Mouse (Mus musculus): Measurements from ENCODE around the gene Cfap100. TPM values are rescaled to one million over a fixed set of nuclear protein-coding genes. Genes with fewer than 3 reads are reported as not detected.

Cfap100 gene
- total RNA-seq, 2 experiments from 2014 or later, result not detected

DNA sequence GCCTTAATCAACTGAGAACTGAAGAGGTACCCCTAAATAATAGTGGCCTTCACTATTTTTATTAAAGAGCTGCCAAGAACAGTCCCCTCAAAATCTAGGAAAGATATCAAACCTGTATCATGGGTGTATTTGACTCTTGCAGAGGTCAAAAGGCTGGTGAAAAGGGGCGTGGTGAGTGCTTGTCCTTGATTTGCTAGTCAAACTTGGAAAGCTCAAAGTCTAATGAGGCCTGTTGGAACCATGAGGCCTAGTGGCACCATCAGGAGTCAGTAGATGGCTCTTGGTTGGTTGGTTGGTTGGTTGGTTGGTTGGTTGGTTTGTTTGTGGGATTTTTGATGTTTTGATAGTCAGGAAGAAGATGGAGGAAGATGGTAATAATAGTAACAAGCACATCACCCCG, 32.8 kb downstream of the Cfap100 start:
- no peak for ATAC-seq (replicated peaks; ENCODE audit: low FRiP score, poor library complexity, severe bottlenecking)

DNA sequence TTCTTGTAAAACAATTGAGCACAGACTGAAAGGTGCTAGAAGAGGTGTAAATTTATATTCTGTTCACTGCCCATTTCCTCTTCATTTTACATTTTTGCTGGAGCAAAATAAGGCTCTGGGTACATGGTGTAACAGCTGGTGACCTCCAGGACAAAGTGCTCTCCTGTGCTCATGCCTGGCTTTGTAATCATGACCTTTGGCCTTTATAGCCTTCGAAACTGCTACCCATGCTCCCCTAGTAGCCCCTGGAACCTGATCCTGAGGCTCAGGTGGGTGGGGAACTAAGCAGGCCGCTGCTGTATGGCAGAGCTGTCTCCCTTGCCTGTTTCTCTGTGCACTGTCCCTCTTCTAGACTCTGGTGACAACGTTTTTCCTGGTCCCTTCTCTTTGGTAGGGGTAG, 34.6 kb downstream of the Cfap100 start:
- ATAC-seq (replicated peaks; ENCODE audit: low FRiP score, poor library complexity, severe bottlenecking), result no peak

DNA sequence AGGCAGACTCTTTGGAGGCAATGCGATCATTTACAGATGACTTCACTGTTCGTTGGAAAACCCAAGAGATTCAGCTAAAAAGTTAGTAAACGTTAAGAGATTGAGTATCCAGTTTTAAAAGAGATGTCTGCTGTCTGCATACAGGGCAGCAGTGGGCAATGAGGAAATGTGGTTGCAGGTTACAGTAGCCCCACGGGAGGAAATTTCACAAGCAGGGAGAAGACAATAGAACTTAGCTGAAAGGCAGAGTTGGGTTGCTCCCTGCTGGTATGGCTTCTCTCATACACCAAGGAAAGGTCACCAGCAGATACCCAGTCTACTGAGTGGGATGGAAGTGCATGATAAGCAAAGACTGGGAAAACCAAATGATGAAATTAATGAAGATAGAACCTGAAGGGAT, 38.0 kb downstream of the Cfap100 start:
- no peak for ATAC-seq (replicated peaks; ENCODE audit: low FRiP score, poor library complexity, severe bottlenecking)

DNA sequence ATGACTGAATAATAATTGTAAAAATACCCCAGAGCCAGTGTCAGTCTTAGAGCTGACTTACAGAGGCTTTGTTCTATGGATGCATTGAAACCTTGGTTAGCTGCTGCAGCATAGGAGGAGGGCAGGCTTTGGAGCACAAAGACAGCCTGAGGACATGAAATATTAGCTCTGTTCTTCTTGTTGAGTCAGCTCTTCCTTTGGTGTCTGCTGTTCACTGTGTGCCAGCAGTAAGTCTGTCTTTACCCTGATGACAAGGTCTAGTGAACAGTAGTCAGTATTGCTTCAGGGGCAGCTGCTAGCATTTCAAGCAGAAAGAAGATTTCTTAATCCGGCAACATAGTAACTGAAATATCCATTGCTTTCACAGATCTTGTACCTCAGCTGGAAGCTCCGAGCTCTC, 47.1 kb downstream of the Cfap100 start:
- ATAC-seq (replicated peaks; ENCODE audit: low FRiP score, poor library complexity, severe bottlenecking), result no peak

DNA sequence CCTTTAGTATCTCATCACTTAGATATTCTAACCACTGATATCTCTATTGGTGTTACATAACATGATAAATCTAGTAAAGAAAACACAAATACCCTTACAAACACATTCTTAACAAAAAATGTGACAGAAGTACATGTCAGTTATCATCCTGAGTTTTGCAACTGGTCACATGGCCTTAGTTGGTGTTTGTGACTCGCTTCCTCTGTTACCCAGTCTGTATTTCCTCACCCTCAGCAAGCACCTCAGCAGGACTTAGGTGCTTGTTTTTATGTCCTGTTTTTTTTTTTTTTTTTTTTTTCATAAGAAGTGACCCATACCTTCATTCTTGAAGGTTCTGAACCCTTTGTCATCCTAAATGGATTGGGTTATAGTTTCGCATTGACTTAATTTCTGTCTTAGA, 50.9 kb downstream of the Cfap100 start:
- no peak for ATAC-seq (replicated peaks; ENCODE audit: low FRiP score, poor library complexity, severe bottlenecking)

DNA sequence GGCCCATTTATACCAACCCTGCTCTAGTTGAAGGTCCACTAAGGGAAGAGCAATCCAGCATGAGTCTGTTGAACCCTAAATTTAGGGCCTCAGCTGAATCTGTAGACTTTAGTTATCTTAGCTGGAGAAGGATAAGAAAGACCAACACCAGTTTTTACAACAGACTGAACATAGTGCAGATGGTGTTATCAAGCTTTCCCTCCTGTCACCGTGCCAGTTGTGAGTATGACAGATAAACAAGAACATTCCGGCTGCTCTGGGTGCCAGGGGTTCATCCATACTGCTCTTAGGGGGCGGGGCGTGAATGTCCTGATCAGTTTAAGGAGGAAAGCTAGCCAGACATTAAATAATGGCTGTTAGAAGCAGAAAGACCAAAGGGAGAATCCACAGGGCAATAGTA, 54.0 kb downstream of the Cfap100 start:
- ATAC-seq (replicated peaks; ENCODE audit: low FRiP score, poor library complexity, severe bottlenecking), result no peak

DNA sequence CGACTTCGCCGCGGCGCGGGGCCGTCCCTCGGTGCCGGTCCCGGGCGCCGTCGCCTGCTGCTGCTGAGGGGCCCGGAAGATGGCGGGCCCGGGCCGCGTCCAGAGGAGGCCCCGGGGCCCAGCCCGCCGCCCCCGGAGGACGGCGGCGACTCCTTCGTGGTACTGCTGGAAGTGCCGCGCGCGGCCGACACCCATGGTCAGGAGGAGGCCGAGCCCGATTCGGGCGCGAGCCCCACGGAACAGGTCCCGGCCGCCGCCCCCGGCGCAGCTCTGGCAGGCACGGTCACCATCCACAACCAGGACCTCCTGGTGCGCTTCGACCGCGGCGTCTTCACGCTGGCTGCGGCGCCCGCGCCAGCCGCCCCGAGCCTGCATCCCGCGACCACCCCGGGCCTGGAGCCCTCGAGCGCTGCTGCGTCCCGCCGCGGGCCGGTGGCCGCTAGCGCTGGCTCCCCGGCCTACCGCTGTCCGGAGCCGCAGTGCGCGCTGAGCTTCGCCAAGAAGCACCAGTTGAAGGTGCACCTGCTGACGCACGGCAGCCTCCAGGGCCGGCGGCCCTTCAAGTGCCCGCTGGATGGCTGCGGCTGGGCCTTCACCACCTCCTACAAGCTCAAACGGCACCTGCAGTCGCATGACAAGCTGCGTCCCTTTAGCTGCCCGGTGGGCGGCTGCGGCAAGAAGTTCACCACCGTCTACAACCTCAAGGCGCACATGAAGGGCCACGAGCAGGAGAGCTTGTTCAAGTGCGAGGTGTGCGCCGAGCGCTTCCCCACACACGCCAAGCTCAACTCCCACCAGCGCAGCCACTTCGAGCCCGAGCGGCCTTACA, 58.7 kb downstream of the Cfap100 start:
- no peak for ATAC-seq (replicated peaks; ENCODE audit: low FRiP score, poor library complexity, severe bottlenecking)

DNA sequence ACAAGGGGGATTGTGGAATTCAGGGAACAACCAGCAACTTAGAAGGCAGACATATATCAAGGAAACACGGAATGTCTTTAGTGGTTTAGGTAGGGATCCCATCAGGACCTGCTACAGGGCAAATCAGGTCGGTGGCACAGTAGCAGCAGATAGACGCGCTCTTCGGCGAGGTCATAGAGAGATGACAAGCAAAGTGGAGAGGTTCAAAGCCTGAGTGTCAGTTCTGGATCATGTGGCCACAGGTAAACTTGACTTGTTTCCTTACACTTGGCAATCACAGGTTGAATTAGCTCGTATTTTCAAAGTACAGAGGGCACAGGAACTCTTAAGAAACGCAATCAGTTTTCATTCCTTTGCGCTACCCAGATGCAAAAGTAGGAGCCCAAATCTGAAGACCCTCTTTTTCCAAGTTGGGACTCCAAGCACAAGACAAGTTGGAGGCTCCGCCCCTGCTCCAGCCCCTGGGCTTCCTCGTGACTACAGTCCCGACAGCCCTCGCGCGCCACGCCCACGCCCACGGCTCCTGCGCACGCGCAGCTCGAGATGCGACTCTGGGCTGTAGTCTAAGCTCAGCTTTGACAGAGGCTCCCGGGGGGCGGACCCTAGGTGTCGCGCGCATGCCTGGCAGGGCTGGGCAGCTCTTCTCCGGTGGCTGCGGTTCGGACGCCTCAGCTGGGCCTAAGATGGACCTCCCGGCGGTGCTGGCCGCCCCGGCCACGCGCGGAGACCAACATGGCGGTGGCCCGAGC, 59.4 kb downstream of the Cfap100 start, which contains the start of gene Zxdc:
Gene Zxdc, plus strand, starts transcription at position 517 of the 749 bp plus-strand sequence.
- ATAC-seq (replicated peaks; ENCODE audit: low FRiP score, poor library complexity, severe bottlenecking), result peak; percentile 83

DNA sequence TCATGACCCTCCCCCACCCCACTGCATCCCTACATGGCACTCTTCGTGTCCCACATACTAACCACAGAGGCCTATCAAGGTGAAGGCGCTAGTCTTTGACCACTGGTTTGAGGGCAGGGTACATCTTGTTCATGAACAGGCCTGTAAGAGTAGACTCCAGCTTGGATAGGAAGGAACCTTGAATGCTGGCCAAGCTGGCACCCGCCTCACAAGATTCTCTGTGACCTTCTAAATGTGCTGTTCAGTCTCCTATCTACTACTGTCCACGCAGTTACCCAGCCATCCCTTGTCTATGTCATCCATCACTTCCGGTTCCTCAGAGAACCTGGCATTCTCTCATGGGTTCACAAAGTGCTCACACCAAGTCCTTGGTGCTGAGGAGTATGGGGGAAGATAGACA, 65.3 kb downstream of the Cfap100 start:
- no peak for ATAC-seq (replicated peaks; ENCODE audit: low FRiP score, poor library complexity, severe bottlenecking)

DNA sequence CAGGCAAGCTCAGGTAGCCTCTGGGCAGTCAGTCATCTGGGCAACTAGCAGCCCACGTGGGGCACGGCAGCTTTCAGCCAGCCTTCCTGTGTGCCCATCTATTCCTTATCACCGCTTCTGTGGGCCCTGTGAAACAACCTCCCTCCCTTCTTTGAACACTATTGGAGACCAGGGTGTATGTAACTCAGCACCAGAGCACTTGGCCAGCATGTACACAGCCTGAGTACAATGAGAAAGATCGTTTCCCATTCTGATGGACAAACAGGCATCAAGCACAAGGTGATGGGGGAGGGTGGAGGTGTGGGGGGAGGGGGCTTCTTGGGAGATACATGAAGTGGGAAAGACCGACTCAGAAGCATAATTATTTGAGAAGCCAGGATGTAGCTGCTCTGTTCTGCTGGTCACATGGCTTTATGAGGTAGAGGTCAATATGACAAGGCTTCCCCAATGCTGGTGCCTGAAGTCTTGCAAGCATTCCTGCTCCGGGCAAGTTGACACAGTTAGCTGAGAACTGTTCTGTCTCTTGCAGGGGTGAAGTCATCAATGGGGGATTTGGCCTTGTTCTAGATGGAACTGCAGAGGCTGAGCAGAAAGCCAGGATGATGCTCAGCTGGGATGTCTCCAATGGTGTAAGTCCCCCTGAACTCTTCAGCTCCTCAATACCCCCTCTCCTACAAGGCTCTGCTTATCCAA, 67.5 kb downstream of the Cfap100 start:
- no peak for ATAC-seq (replicated peaks; ENCODE audit: low FRiP score, poor library complexity, severe bottlenecking)

DNA sequence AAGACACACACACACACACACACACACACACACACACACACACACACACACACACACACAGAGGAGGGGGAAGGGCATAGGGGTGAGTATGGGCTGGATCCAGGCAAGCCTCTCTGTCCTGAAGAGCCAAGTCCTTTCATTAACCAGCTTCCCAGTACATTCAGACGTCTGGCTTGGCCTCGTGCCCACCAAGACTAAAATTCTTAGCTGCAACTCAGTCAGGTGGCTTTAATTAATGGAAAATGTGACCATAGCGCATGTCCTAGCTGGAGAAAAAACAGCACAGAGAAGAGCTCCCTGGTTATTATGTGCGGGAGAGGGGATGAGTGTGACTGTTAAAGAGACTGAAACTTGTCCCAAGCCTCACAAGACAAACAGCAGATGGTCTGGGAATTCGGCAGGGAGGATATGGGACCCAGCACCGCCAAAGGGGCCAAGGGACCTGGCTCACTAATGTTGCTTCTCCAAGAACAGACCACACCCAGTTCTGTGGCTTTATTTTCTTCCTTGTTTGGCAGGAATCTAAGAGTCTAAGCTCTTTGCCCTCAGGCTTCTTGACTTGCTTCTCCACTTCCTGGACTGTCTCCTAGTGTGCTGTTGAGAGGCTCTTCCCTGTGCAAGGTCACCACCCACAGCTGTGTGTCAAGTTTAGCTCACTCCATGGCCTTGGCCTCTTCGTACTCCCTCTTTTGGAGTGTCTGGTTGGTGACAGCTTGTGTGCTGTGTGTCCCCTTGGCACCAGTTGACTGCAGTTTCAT, 68.4 kb downstream of the Cfap100 start:
- ATAC-seq (replicated peaks; ENCODE audit: low FRiP score, poor library complexity, severe bottlenecking), result no peak

DNA sequence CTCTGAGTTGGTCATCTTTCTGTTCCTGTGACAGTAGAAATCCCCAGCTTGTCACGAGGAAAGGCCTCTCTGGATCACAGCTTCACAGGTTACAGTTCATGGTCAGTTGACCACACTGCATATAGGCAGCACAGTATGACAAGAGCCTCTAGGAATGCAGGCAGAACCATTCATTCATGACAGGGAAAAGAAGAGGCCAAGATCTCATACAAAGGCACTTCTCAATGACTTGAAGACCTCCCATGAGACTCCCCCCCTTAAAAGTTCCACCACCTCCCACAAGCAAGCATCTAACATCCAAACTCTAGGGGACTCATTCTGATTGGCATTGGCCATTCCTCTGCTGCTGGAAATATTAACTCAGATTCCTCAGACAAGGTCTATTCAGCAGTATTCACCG, 69.2 kb downstream of the Cfap100 start:
- no peak for ATAC-seq (replicated peaks; ENCODE audit: low FRiP score, poor library complexity, severe bottlenecking)

DNA sequence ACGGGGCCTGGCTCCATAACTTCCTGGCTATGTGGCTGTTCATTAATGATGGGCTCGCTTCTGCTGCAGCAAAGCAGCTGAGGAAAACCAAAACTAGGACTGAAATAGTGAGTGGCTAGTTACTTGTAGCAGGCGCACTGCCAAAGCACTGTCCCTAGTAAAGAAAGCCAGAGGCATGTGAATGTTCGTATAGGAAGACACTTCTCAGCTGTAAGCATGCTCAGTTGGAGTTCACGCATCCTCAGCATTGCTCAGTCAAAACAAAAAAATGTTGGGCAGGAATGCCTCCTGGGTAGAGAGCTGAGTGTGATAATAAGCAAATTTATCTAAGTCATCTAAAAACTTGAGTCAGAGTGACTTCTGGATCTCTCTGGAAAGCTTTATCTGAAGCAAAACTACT, 70.5 kb downstream of the Cfap100 start:
- no peak for ATAC-seq (replicated peaks; ENCODE audit: low FRiP score, poor library complexity, severe bottlenecking)

Other genes with a start within 250 kb of the Cfap100 start
- gene V1ra8, start 226.0 kb downstream of the Cfap100 start, total RNA-seq (2015; ENCODE audit: low replicate concordance), result not detected in 2 replicates
- not detected in 2 replicates for gene V1ra8, start 226.0 kb downstream of the Cfap100 start, total RNA-seq (2017; ENCODE audit: low replicate concordance)
- not detected in 2 replicates for gene Vmn1r53, start 204.4 kb downstream of the Cfap100 start, total RNA-seq (2015; ENCODE audit: low replicate concordance)
- not detected in 2 replicates for gene Vmn1r53, start 204.4 kb downstream of the Cfap100 start, total RNA-seq (2017; ENCODE audit: low replicate concordance)
- not detected in 2 replicates for gene Vmn1r54, start 182.5 kb downstream of the Cfap100 start, total RNA-seq (2015; ENCODE audit: low replicate concordance)
- gene Vmn1r54, start 182.5 kb downstream of the Cfap100 start, total RNA-seq (2017; ENCODE audit: low replicate concordance), result not detected in 2 replicates
- not detected in 2 replicates for gene BC048671, start 127.6 kb downstream of the Cfap100 start, total RNA-seq (2015; ENCODE audit: low replicate concordance)
- gene BC048671, start 127.6 kb downstream of the Cfap100 start, total RNA-seq (2017; ENCODE audit: low replicate concordance), result not detected in 2 replicates
- 0.72 and 1.7 TPM in 2 replicates for gene Chst13, start 103.6 kb downstream of the Cfap100 start, total RNA-seq (2015; ENCODE audit: low replicate concordance)
- not detected in 2 replicates for gene Chst13, start 103.6 kb downstream of the Cfap100 start, total RNA-seq (2017; ENCODE audit: low replicate concordance)
- not detected in 2 replicates for gene Uroc1, start 95.5 kb downstream of the Cfap100 start, total RNA-seq (2015; ENCODE audit: low replicate concordance)
- not detected in 2 replicates for gene Uroc1, start 95.5 kb downstream of the Cfap100 start, total RNA-seq (2017; ENCODE audit: low replicate concordance)
- 0.84 and 2.2 TPM in 2 replicates for gene Zxdc, start 59.3 kb downstream of the Cfap100 start, total RNA-seq (2015; ENCODE audit: low replicate concordance)
- 3.9 and 5.1 TPM in 2 replicates for gene Zxdc, start 59.3 kb downstream of the Cfap100 start, total RNA-seq (2017; ENCODE audit: low replicate concordance)
- gene Klf15, start 33.8 kb upstream of the Cfap100 start, total RNA-seq (2015; ENCODE audit: low replicate concordance), result not detected in 2 replicates
- 0.08 and 0.39 TPM in 2 replicates for gene Klf15, start 33.8 kb upstream of the Cfap100 start, total RNA-seq (2017; ENCODE audit: low replicate concordance)
- 1.1 TPM in 1 of 2 replicates, not detected in the other for gene Aldh1l1, start 57.6 kb upstream of the Cfap100 start, total RNA-seq (2015; ENCODE audit: low replicate concordance)
- 1.8 TPM in 1 of 2 replicates, not detected in the other for gene Aldh1l1, start 57.6 kb upstream of the Cfap100 start, total RNA-seq (2017; ENCODE audit: low replicate concordance)
- gene Slc41a3, start 175.9 kb upstream of the Cfap100 start, total RNA-seq (2015; ENCODE audit: low replicate concordance), result 3.2 and 3.4 TPM in 2 replicates
- gene Slc41a3, start 175.9 kb upstream of the Cfap100 start, total RNA-seq (2017; ENCODE audit: low replicate concordance), result 1.0 and 5.3 TPM in 2 replicates